ENCODE assay signal across 13 mouse cellular contexts in the genomic region with DNA sequence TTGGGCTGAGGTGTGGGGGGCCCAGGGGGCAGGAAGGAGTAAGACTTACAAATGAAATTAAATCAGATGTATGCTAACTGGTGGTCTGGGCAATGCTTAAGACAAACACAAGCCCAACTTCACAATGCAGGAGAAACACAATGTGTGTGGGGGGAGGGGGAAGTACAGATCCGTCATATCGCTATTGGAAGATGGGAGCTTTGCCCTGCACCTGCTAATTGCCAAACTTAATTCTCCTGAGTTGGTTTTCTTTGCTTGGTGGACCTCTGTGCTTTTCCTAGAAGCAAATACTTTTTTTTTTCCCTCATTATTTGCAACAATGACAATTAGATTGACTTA.
DNase-seq lines count a peak whose midpoint lies in the region; ATAC-seq and TF ChIP-seq lines count a peak whose summit lies in the region.
"Had no signal": no experiment of that assay in that cellular context is flagged by ENCODE, and none has a peak within 500 bp of the region (broad histone marks: within the 10 kb centered on the region; RNA-seq: fewer than 3 reads in every experiment).

No protein-coding gene starts in this region.

- no peak for TF ChIP-seq EP300 in liver, postnatal 0 days (IDR thresholded peaks at IDR 0.05; ENCODE audit: low read depth)

- H3K36me3 ChIP-seq in hindbrain, embryonic 11.5 days (ENCODE audit: control insufficient read depth, insufficient read depth, low read length) = no peaks in the 10 kb centered on the region
- H3K36me3 ChIP-seq in midbrain, embryonic 14.5 days (ENCODE audit: control insufficient read depth, insufficient read depth, low read length) = no peaks in the 10 kb centered on the region
- H3K36me3 ChIP-seq in liver, postnatal 0 days (replicated peaks; ENCODE audit: insufficient read depth, low read length) = no peaks in the 10 kb centered on the region
- H3K36me3 ChIP-seq: liver, embryonic 12.5 days had no signal

- peaks cover 35% of the 10 kb centered on the region for H3K27me3 ChIP-seq in hindbrain, embryonic 11.5 days (ENCODE audit: control insufficient read depth, insufficient read depth, low read length)
- H3K27me3 ChIP-seq in midbrain, embryonic 14.5 days (ENCODE audit: control insufficient read depth, insufficient read depth, low read length) = peaks cover 21% of the 10 kb centered on the region; the same call in 1 of the 2 replicates
- H3K27me3 ChIP-seq in liver, postnatal 0 days (ENCODE audit: insufficient read depth, low read length) = peaks cover 47% of the 10 kb centered on the region

- no peak for ATAC-seq in hindbrain, embryonic 11.5 days (ENCODE audit: low FRiP score)
- no peak for ATAC-seq in midbrain, embryonic 14.5 days (ENCODE audit: low FRiP score, low TSS enrichment)
- ATAC-seq in activated CD4-positive, CD25-positive, alpha-beta regulatory T cell, adult 4 months = no peak
- no peak for ATAC-seq in liver, postnatal 0 days
- ATAC-seq: CD4-positive, CD25-positive, alpha-beta regulatory T cell, adult 4 months; intestine, embryonic 16.5 days; liver, embryonic 12.5 days had no signal

- intact Hi-C loops in heart, postnatal 25 days (cut with DNase I) = no loop called here

- H3K4me1 ChIP-seq in hindbrain, embryonic 11.5 days (replicated peaks; ENCODE audit: control insufficient read depth, insufficient read depth, low read length) = peaks cover 4% of the 10 kb centered on the region; the same call in 1 of the 2 replicates
- H3K4me1 ChIP-seq in midbrain, embryonic 14.5 days (ENCODE audit: control insufficient read depth, insufficient read depth, low read length) = peaks cover 10% of the 10 kb centered on the region
- no peaks in the 10 kb centered on the region for H3K4me1 ChIP-seq in liver, postnatal 0 days (ENCODE audit: insufficient read depth)
- H3K4me1 ChIP-seq: liver, embryonic 12.5 days had no signal

- H3K9ac ChIP-seq in hindbrain, embryonic 11.5 days (ENCODE audit: low read depth, low read length) = no peak overlapping the region
- peak overlapping the region; percentile 86 for H3K9ac ChIP-seq in midbrain, embryonic 14.5 days (replicated peaks; ENCODE audit: low read length)
- H3K9ac ChIP-seq in liver, postnatal 0 days (replicated peaks) = no peak overlapping the region
- H3K9ac ChIP-seq: liver, embryonic 12.5 days had no signal

- H3K9me3 ChIP-seq in hindbrain, embryonic 11.5 days (ENCODE audit: control insufficient read depth, low read length) = no peaks in the 10 kb centered on the region
- H3K9me3 ChIP-seq in midbrain, embryonic 14.5 days (ENCODE audit: control insufficient read depth, low read length) = no peaks in the 10 kb centered on the region
- no peaks in the 10 kb centered on the region for H3K9me3 ChIP-seq in liver, postnatal 0 days (ENCODE audit: low read length)
- H3K9me3 ChIP-seq: liver, embryonic 12.5 days had no signal

- WGBS in hindbrain, embryonic 11.5 days = 0% methylated on average over 2 of the region's 2 CpGs
- WGBS in midbrain, embryonic 14.5 days = 6% methylated on average over 2 of the region's 2 CpGs
- 17% methylated on average over 2 of the region's 2 CpGs for WGBS in liver, postnatal 0 days (ENCODE audit: insufficient replicate concordance)

- H3K4me2 ChIP-seq in hindbrain, embryonic 11.5 days (replicated peaks; ENCODE audit: low read depth, low read length) = peak overlapping the region; percentile 95
- H3K4me2 ChIP-seq in midbrain, embryonic 14.5 days (ENCODE audit: low read length) = peak overlapping the region; percentile 73
- H3K4me2 ChIP-seq in liver, postnatal 0 days (ENCODE audit: low read depth, low read length) = no peak overlapping the region
- H3K4me2 ChIP-seq: liver, embryonic 12.5 days had no signal

- no peak for TF ChIP-seq CTCF in liver, postnatal 0 days (IDR thresholded peaks at IDR 0.05; ENCODE audit: low read depth)

- H3K27ac ChIP-seq in hindbrain, embryonic 11.5 days (ENCODE audit: low read depth, low read length) = no peak overlapping the region
- H3K27ac ChIP-seq in midbrain, embryonic 14.5 days (replicated peaks; ENCODE audit: low read depth, low read length) = peak overlapping the region; percentile 14; the same call in 1 of the 2 replicates
- H3K27ac ChIP-seq in liver, postnatal 0 days (ENCODE audit: low read depth) = no peak overlapping the region
- H3K27ac ChIP-seq: liver, embryonic 12.5 days had no signal

- DNase-seq in retina, embryonic 14.5 days (ENCODE audit: low spot score) = peak; percentile 17
- no peak for DNase-seq in retina, postnatal 1 day
- DNase-seq in hindbrain, embryonic 11.5 days (ENCODE audit: low spot score) = no peak
- peak; percentile 52 for DNase-seq in midbrain, embryonic 14.5 days
- no peak for DNase-seq in heart, postnatal 25 days (ENCODE audit: low spot score)
- DNase-seq in right cerebral cortex, postnatal 25 days = no peak
- DNase-seq in liver, postnatal 0 days = no peak
- DNase-seq: gastrocnemius, postnatal 25 days; kidney, postnatal 4 days had no signal

- peak overlapping the region; percentile 63 for H3K4me3 ChIP-seq in hindbrain, embryonic 11.5 days (ENCODE audit: low read depth, low read length)
- peak overlapping the region; percentile 64 for H3K4me3 ChIP-seq in midbrain, embryonic 14.5 days (replicated peaks; ENCODE audit: low read depth, low read length)
- H3K4me3 ChIP-seq in liver, postnatal 0 days (ENCODE audit: low read depth, low read length) = no peak overlapping the region
- H3K4me3 ChIP-seq: liver, embryonic 12.5 days had no signal

Comparison
In these comparisons a context has a peak if more than half of its experiments do, and no peak if none do; other contexts are left out.
1. DNase-seq: peak in retina, embryonic 14.5 days (single experiment) and midbrain, embryonic 14.5 days (single experiment); none in retina, postnatal 1 day (single experiment), hindbrain, embryonic 11.5 days (single experiment), heart, postnatal 25 days (single experiment), right cerebral cortex, postnatal 25 days (single experiment) and liver, postnatal 0 days (single experiment).